ENCODE assay signal across 10 mouse cellular contexts in genomic region chr11:21016133-21016746, GRCm38 (mm10).
DNase-seq lines count a peak whose midpoint lies in the region; ATAC-seq and TF ChIP-seq lines count a peak whose summit lies in the region.
"Had no signal": no experiment of that assay in that cellular context is flagged by ENCODE, and none has a peak within 500 bp of the region (broad histone marks: within the 10 kb centered on the region; RNA-seq: fewer than 3 reads in every experiment).

No protein-coding gene starts in this region.

- no peak for TF ChIP-seq CTCF in heart, postnatal 0 days (IDR thresholded peaks at IDR 0.05; ENCODE audit: low read depth)
- TF ChIP-seq CTCF in lung, adult 2 months (IDR thresholded peaks at IDR 0.05; ENCODE audit: insufficient read depth, low read length), result no peak

- TF ChIP-seq EP300 in heart, postnatal 0 days (IDR thresholded peaks at IDR 0.05; ENCODE audit: low read depth), result no peak

- H3K9ac ChIP-seq in heart, postnatal 0 days (replicated peaks; ENCODE audit: low read depth, low read length), result no peak overlapping the region
- no peak overlapping the region for H3K9ac ChIP-seq in neural tube, embryonic 13.5 days
- H3K9ac ChIP-seq in neural tube, embryonic 15.5 days (replicated peaks), result no peak overlapping the region

- WGBS in heart, postnatal 0 days, result 19% methylated on average over 4 of the region's 4 CpGs
- WGBS in neural tube, embryonic 13.5 days, result 22% methylated on average over 4 of the region's 4 CpGs
- WGBS in neural tube, embryonic 15.5 days, result 25% methylated on average over 4 of the region's 4 CpGs
- WGBS in lung, adult 2 months, result 46% methylated on average over 4 of the region's 4 CpGs

- no peak for TF ChIP-seq POLR2A in lung, adult 2 months (IDR thresholded peaks at IDR 0.05; ENCODE audit: borderline replicate concordance, extremely low read depth, low read depth, low read length)

- no peak overlapping the region for H3K4me2 ChIP-seq in heart, postnatal 0 days (ENCODE audit: low read depth, low read length)
- H3K4me2 ChIP-seq in neural tube, embryonic 13.5 days, result no peak overlapping the region
- no peak overlapping the region for H3K4me2 ChIP-seq in neural tube, embryonic 15.5 days

- intact Hi-C loops in heart, postnatal 36 days (cut with DNase I), result loop anchor here (5.0 kb wide), 1 partner anchor 76 kb away; the partner anchor contains the start of gene Peli1
- intact Hi-C loops in gastrocnemius, postnatal 36 days (cut with DNase I), result no loop called here

- H3K27ac ChIP-seq in heart, postnatal 0 days (ENCODE audit: low read depth), result peak overlapping the region; percentile 55
- peak overlapping the region; percentile 68 for H3K27ac ChIP-seq in neural tube, embryonic 13.5 days (replicated peaks)
- H3K27ac ChIP-seq in neural tube, embryonic 15.5 days (replicated peaks), result no peak overlapping the region

- H3K27me3 ChIP-seq in heart, postnatal 0 days (ENCODE audit: control insufficient read depth, insufficient read depth, low read length), result no peaks in the 10 kb centered on the region
- H3K27me3 ChIP-seq in neural tube, embryonic 13.5 days, result no peaks in the 10 kb centered on the region
- no peaks in the 10 kb centered on the region for H3K27me3 ChIP-seq in neural tube, embryonic 15.5 days (replicated peaks)

- H3K4me3 ChIP-seq in heart, postnatal 0 days (ENCODE audit: low read depth, low read length), result no peak overlapping the region
- no peak overlapping the region for H3K4me3 ChIP-seq in neural tube, embryonic 13.5 days
- H3K4me3 ChIP-seq in neural tube, embryonic 15.5 days (replicated peaks), result no peak overlapping the region
- no peak overlapping the region for H3K4me3 ChIP-seq in lung, adult 2 months (replicated peaks; ENCODE audit: extremely low read depth, low read depth, low read length)
- H3K4me3 ChIP-seq: erythroblast, embryonic 14.5 days; gastrocnemius, adult 2 months had no signal

- peaks cover 26% of the 10 kb centered on the region for H3K4me1 ChIP-seq in heart, postnatal 0 days (ENCODE audit: control insufficient read depth, insufficient read depth)
- H3K4me1 ChIP-seq in neural tube, embryonic 13.5 days (replicated peaks), result peaks cover 17% of the 10 kb centered on the region
- peaks cover 13% of the 10 kb centered on the region for H3K4me1 ChIP-seq in neural tube, embryonic 15.5 days
- H3K4me1 ChIP-seq in lung, adult 2 months (ENCODE audit: control insufficient read depth, insufficient read depth, low read length), result peaks cover 9% of the 10 kb centered on the region

- ATAC-seq in heart, postnatal 0 days (ENCODE audit: insufficient read depth, low read depth), result no peak
- ATAC-seq in neural tube, embryonic 13.5 days (ENCODE audit: low read depth), result peak; percentile 5; the same call in 1 of the 2 replicates
- ATAC-seq in neural tube, embryonic 15.5 days (ENCODE audit: low FRiP score), result no peak

- DNase-seq in heart, postnatal 0 days (ENCODE audit: low spot score), result no peak
- DNase-seq in heart, postnatal 36 days, result no peak
- peak; percentile 78 to 85 for DNase-seq in cerebellum, postnatal 25 days
- no peak for DNase-seq in gastrocnemius, postnatal 36 days
- DNase-seq in lung, adult 2 months, result no peak
- DNase-seq: gastrocnemius, adult 2 months; spleen, adult 18-20 months had no signal

- H3K9me3 ChIP-seq in heart, postnatal 0 days (replicated peaks; ENCODE audit: control insufficient read depth, low read length), result no peaks in the 10 kb centered on the region
- H3K9me3 ChIP-seq in neural tube, embryonic 13.5 days, result no peaks in the 10 kb centered on the region
- no peaks in the 10 kb centered on the region for H3K9me3 ChIP-seq in neural tube, embryonic 15.5 days (replicated peaks)

- H3K36me3 ChIP-seq in heart, postnatal 0 days (replicated peaks; ENCODE audit: control insufficient read depth, insufficient read depth, low read length), result no peaks in the 10 kb centered on the region
- H3K36me3 ChIP-seq in neural tube, embryonic 13.5 days, result no peaks in the 10 kb centered on the region
- H3K36me3 ChIP-seq in neural tube, embryonic 15.5 days, result no peaks in the 10 kb centered on the region

Comparison
In these comparisons a context has a peak if more than half of its experiments do, and no peak if none do; other contexts are left out.
1. DNase-seq: peak in cerebellum, postnatal 25 days (2 of 2); none in heart, postnatal 0 days (single experiment), heart, postnatal 36 days (0 of 2), gastrocnemius, postnatal 36 days (0 of 2) and lung, adult 2 months (single experiment).